Mouse (Mus musculus) T-helper 17 cell (primary cell): Measurements from ENCODE around the gene Rnf123.

Experiments used
- in situ Hi-C, 2 experiments: fragments of 300-600 bp; cut with MboI, MseI; formaldehyde crosslinking; loops; 1 replicate in 1 of 2; 2 replicates in 1 of 2; pipeline ENCODE4 v1.15.1; 2025; ENCODE audit warnings: high pct_unique_total_duplicates in 2 of 2

Gene Rnf123

DNA sequence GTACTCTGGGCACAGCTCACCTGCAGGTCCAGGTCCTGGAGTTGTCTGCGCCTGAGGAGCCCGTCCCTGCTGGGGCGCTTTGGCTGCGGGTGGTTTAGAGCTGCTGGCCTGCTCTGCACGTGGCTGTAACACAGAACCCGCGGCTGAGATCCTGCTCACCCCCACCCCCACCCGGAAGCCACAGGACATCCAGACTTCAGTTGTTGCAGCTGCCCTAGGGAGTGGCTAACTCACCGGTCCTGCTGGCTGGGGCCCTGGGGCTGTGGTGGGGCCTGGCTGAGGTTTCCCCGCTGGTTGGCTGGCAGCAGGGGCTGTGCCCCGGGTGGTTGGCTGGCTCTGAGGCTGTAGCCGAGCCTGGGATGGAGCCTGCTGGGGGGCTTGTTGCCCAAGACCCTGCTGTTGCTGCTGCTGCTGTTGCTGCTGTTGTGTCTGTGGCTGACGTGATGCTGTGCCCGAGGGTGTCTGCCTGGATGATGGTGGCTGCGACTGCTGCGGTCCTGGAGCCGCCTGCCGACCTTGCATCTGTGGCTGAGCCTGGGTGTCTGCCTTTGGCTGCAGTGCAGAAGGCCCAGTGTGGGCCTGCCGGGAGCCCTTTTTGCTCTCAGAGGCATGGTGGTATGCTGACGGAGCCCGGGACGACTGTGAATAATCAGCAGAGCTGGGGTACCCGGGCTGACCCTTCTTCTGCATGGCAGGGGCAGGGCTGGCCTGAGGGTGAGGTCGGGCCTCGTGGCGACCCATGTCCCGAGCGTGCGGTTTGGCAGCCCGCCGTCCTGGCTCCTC lies 21.8 kb upstream of the Rnf123 start:
- in situ Hi-C loops = loop anchor here in 1 of 2 experiments (5.0 kb wide), 1 partner anchor 102 kb away; no protein-coding TSS in a partner anchor

DNA sequence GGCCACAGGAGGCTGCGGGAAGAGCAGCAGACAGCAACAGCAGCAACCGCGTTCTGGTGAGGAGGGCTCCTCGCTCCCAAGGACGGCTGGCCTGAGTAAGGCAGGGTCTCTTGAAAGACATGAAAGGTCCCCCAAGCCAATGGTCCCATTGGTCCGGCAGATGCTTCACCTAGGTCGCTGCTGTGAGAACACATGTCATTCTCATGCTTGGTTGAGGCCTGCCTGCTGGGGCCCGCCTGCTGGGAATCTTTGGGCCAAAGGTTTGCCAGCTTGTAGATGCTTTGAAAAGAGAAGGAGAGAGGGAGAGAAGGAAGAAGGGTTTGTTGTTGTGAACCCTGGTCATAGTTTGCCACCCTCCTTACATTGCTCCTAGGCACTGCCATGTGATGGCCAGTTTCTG lies 16.5 kb upstream of the Rnf123 start:
- in situ Hi-C loops = loop anchor here (5.0 kb wide), 3 partner anchors 38 to 108 kb away; no protein-coding TSS in a partner anchor

GRCm38 (mm10) chr9:108095949-108096712 lies 13.0 kb upstream of the Rnf123 start:
- in situ Hi-C loops = loop anchor here (5.0 kb wide), 2 partner anchors 41 to 106 kb away; no protein-coding TSS in a partner anchor

- in situ Hi-C loops = loop anchor here (5.0 kb wide), 2 partner anchors 42 to 107 kb away; no protein-coding TSS in a partner anchor
Observed at GRCm38 (mm10) chr9:108095518-108095917, 12.4 kb upstream of the Rnf123 start.

GRCm38 (mm10) chr9:108094998-108095411 lies 11.9 kb upstream of the Rnf123 start:
- in situ Hi-C loops = loop anchor here (5.0 kb wide), 2 partner anchors 42 to 107 kb away; no protein-coding TSS in a partner anchor

GRCm38 (mm10) chr9:108094184-108094941 lies 11.2 kb upstream of the Rnf123 start, which contains the start of gene Apeh:
TSS of gene Apeh (minus strand) at chr9:108094606.
- in situ Hi-C loops = no loop called here

DNA sequence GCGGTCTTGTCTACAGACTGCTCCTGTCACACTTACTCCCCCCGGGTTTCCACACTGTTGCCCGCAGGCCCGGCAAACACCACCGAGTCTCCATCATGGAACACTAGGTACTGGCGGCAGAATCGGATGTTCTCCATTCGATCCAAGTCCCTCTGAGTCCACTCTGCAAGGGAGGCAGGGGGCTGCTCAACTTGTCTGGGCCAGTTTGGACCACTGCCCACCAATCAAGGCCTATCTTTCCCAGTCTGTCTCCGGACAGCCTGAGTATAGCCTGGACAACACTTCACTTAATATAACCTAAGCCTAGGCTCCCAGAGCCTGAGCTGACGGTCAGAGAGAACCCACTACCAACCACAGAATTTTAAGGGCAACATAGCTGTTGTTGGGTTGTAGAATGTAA lies 10.4 kb upstream of the Rnf123 start:
- in situ Hi-C loops = no loop called here

DNA sequence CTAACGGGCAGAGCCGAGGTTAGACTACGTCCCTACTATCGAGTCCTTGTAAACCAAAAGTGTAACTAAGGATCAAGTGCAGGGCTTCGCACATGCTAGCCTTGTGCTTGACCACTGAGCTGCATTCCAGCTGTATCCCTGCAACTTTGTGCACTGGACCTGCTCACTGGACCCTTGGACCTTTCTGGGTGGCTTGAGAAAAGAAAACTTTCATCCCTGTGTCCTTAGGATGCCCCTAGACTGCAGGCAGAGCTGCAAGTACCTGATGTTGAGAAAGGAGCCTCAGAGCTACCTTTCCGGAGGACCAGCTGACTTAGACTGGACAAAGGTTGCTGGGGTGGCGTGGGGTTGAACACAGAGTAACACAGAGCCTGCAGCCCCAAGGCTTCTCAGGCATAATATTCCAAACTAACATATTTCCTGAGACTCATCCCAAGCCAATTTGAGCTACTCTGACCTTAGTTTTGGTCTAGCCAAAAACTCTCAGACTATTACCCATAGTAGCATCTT lies 7.5 kb upstream of the Rnf123 start:
- in situ Hi-C loops = no loop called here

DNA sequence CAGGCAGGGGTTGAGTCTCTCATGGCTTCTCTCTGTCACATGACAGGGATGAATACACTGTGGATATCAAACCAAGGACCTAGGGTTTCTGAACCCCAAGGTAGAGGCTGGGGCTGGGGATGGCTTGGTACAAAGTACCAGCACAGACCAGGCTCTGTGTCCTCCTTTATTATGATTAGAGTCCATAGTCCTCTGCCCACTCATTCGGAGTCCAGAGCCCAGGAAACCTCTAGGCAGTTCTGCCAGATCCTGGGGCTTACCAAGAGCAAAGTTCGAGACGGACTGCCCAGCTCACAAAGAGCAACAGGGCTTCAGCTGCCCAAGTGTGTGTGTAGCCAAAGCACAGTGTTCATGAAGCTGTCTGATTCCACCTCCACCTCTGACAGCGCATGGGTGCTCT lies 2.1 kb upstream of the Rnf123 start:
- in situ Hi-C loops = no loop called here

DNA sequence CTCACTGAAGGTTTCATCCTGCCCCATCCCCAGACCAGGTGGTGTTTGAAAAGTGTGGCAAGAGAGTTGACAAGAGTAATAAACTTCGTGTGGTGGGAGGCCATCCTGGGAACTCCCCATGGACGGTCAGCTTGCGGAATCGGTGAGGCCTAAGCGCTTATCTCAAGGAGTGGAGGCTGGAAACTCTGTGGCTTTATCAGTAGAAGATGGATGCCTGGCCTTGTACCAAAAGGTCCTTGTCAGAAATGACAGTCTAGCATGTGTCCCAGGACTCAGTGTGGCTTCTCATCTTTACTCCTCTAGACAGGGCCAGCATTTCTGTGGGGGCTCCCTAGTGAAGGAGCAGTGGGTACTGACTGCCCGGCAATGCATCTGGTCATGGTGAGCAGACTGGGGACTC lies 415 bp upstream of the Rnf123 start:
- in situ Hi-C loops = no loop called here

GRCm38 (mm10) chr9:108082549-108082948 lies 597 bp downstream of the Rnf123 start:
- in situ Hi-C loops = no loop called here

- in situ Hi-C loops = no loop called here
Observed at GRCm38 (mm10) chr9:108080168-108080567, 3.0 kb downstream of the Rnf123 start, which contains the start of gene Mst1. TSS of gene Mst1 (plus strand) at chr9:108080436.

GRCm38 (mm10) chr9:108073141-108073930 lies 9.8 kb downstream of the Rnf123 start:
- in situ Hi-C loops = no loop called here

DNA sequence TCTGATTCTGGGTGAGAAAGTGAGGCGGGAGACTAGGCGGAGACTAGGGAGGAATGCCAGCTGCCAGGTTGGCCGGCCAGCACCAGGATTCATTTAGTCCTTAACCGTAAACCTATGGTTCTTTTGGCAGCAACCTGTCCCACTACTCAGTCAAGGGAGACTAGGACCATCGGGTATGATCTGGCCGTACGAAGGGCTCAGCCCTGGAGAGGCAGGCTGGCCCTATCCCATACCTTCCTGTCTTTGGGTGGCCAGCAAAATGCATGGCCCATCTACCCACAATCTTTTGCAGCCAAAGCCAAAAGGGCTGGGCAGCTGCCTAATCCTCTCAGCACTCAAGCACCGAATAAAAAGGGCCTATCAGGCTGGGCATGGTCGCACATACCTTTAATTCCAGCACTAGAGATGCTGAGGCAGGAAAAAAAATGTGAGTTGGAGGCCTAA lies 10.6 kb downstream of the Rnf123 start:
- in situ Hi-C loops = no loop called here

DNA sequence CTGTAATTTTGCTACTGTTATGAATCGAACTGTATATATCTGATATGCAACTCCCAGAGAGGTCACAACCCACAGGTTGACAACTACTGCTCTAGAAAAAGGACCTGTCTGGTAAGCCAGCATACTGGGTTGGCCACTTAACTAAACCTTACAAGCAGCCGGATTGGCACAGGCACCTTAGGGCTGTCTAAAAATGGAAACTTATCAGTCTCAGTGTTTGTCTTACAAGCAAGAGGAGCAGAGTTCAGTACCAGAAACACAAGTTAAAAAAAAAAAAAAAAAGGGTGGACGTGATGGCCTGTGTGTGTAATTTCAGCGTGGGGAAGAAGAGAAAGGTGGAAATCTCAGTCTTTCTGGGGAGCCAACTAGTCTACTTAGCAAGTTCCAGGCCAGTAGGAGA lies 11.3 kb downstream of the Rnf123 start:
- in situ Hi-C loops = no loop called here

DNA sequence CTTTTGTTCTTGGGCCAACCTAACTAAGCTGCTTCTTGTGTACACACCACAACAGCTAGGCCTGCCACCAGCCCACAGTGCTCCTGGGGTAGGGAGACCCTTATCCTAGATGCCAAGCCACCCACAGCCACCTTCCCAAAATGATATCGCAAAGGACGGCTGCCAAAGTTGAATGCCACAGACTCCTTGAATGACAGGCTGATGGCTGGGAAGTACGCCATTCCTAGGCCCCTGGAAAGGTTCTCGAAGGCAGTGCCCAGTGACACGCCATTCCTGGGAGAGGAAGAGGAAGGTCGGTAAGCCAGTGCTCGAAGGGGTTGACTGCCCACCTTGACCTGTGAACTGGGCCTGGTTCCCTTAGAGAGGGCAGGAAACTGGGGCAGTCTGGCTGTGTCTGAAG lies 13.6 kb downstream of the Rnf123 start:
- in situ Hi-C loops = loop anchor here (5.0 to 10.0 kb wide), 4 partner anchors 105 to 167 kb away; no protein-coding TSS in a partner anchor

GRCm38 (mm10) chr9:108069007-108069406 lies 14.1 kb downstream of the Rnf123 start:
- in situ Hi-C loops = loop anchor here (5.0 to 10.0 kb wide), 4 partner anchors 104 to 167 kb away; no protein-coding TSS in a partner anchor

DNA sequence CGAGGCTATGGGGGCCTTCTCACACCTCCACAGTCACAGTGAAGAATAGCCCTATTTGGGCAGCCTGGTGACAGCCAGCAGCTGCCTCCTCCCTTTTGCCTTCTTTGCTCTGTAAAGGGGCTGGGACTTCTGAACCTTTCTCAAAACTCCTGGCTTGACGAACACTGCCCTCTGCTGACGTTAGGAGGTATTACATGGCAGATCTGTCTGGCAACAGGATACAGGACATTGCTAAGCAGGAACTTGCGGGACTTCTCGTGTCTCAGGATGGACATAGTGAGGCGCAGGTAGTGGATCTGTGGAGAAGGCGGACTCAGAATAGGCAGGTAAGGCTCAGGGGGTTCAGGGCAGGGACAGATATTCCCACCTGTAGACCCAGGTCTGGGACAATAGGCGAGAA lies 15.2 kb downstream of the Rnf123 start:
- in situ Hi-C loops = loop anchor here (5.0 to 10.0 kb wide), 4 partner anchors 103 to 166 kb away; no protein-coding TSS in a partner anchor

GRCm38 (mm10) chr9:108067199-108067598 lies 15.9 kb downstream of the Rnf123 start:
- in situ Hi-C loops = loop anchor here (5.0 to 10.0 kb wide), 4 partner anchors 102 to 165 kb away; no protein-coding TSS in a partner anchor

- in situ Hi-C loops = loop anchor here (5.0 to 10.0 kb wide), 4 partner anchors 101 to 163 kb away; no protein-coding TSS in a partner anchor
Observed at GRCm38 (mm10) chr9:108065491-108066011, 17.6 kb downstream of the Rnf123 start.
